Mouse (Mus musculus) small intestine, adult 2 months (tissue): ENCODE measurements around the gene Cherp.

ENCODE experiments used
- CTCF ChIP-seq: fragments of 200-500 bp; IDR thresholded peaks from 2 replicates; pipeline ENCODE4 v1.5.1; 2012; ENCODE audit warnings: low read depth, mild to moderate bottlenecking, control low read depth, inconsistent platforms, low read length, moderate library complexity, mixed read lengths; ENCODE audit not compliant: insufficient replicate concordance, insufficient read length; ENCODE audit errors: extremely low read depth
- POLR2A ChIP-seq: fragments of 200-500 bp; IDR thresholded peaks from 2 replicates; pipeline ENCODE4 v1.6.1; 2012; ENCODE audit warnings: low read depth, mild to moderate bottlenecking, control low read depth, inconsistent platforms, low read length, moderate library complexity

GRCm38 (mm10) chr8:72491017-72491416 is 16.0 kb upstream of the Cherp start:
- TF ChIP-seq CTCF (no peak), POLR2A (no peak)
